Mouse (Mus musculus) heart, adult 11 months (tissue): ENCODE data around the gene Vmn1r13.
"Not testable (repeated sequence)": the region's sequence is repeated elsewhere in the genome, so short reads cannot be mapped to it uniquely, and the experiment has no call there.

Experiments used
- DNase-seq: peaks from one replicate; pipeline ENCODE4 v3.0.0; 2022

The Vmn1r13 gene

GRCm38 (mm10) chr6:57202990-57203389 is at the start of gene Vmn1r13:
Gene Vmn1r13 (plus strand): TSS chr6:57203290.
- DNase-seq = not testable (repeated sequence)

GRCm38 (mm10) chr6:57156619-57157018 is 46.5 kb upstream of the Vmn1r13 start, which contains the start of gene Vmn1r12:
Gene Vmn1r12 (plus strand): TSS chr6:57156919.
- DNase-seq = peak; percentile 3

GRCm38 (mm10) chr6:57190016-57190415 is 13.1 kb upstream of the Vmn1r13 start:
- not testable (repeated sequence) for DNase-seq

GRCm38 (mm10) chr6:57231386-57231785 is 28.3 kb downstream of the Vmn1r13 start, which contains the start of gene Vmn1r14:
Gene Vmn1r14 (plus strand): TSS chr6:57231686.
- no peak for DNase-seq

GRCm38 (mm10) chr6:57257652-57258051 is 54.6 kb downstream of the Vmn1r13 start, which contains the start of gene Vmn1r15:
Gene Vmn1r15 (plus strand): TSS chr6:57257952.
- no peak for DNase-seq

- DNase-seq = no peak
Measured at GRCm38 (mm10) chr6:57260990-57261389, 57.9 kb downstream of the Vmn1r13 start.
